Mouse (Mus musculus) forelimb bud, embryonic 11.5 days (tissue): ENCODE measurements around the gene Rmnd5b.

Experiments used
- DNase-seq: peaks from one replicate; pipeline ENCODE4 v3.0.0-alpha.2; 2012; ENCODE audit warnings: low read depth, low spot score

The Rmnd5b gene

GRCm38 (mm10) chr11:51591915-51592314, 43.8 kb downstream of the Rmnd5b start:
- DNase-seq: no peak

GRCm38 (mm10) chr11:51591168-51591567, 44.5 kb downstream of the Rmnd5b start:
- no peak for DNase-seq

DNA sequence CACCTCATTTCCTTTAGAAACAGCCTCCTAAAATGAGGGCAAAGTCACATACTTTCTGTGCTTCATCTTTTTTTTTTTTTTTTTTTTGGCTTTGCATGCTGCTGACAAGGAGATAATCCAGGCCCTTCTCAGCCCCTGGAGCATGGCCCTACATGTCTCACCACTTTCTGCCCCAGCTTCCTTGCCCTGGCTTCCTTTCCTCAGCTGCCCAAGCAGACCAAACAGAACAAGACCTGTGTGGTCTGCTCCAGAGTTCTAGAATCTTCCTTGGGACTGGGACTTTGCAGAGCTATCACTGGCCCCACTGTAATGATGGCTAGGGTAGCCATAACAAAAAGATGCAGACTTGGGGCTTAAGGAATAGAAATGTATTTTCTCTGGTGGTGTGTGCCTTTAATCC, 45.7 kb downstream of the Rmnd5b start:
- DNase-seq: no peak

GRCm38 (mm10) chr11:51588833-51589232, 46.9 kb downstream of the Rmnd5b start:
- DNase-seq: no peak

GRCm38 (mm10) chr11:51587059-51587458, 48.6 kb downstream of the Rmnd5b start:
- no peak for DNase-seq

DNA sequence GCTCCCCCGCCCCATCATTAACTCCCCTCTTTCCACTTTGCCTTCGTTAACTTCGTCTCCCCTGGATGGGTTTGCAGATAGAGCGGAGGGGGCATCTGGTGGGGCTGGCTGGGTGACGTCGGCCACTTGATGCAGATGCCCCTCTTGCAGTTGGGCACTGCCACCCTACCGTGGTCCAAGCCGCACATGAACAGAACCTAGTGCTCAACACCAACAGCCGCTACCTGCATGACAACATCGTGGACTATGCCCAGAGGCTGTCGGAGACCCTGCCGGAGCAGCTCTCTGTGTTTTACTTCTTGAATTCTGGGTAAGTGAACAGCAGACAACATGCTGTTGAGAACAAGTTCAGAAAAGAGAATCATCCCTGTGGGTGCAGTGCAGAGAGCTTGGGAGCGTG, 49.3 kb downstream of the Rmnd5b start:
- DNase-seq: no peak

GRCm38 (mm10) chr11:51585608-51586252, 50.0 kb downstream of the Rmnd5b start:
- no peak for DNase-seq

DNA sequence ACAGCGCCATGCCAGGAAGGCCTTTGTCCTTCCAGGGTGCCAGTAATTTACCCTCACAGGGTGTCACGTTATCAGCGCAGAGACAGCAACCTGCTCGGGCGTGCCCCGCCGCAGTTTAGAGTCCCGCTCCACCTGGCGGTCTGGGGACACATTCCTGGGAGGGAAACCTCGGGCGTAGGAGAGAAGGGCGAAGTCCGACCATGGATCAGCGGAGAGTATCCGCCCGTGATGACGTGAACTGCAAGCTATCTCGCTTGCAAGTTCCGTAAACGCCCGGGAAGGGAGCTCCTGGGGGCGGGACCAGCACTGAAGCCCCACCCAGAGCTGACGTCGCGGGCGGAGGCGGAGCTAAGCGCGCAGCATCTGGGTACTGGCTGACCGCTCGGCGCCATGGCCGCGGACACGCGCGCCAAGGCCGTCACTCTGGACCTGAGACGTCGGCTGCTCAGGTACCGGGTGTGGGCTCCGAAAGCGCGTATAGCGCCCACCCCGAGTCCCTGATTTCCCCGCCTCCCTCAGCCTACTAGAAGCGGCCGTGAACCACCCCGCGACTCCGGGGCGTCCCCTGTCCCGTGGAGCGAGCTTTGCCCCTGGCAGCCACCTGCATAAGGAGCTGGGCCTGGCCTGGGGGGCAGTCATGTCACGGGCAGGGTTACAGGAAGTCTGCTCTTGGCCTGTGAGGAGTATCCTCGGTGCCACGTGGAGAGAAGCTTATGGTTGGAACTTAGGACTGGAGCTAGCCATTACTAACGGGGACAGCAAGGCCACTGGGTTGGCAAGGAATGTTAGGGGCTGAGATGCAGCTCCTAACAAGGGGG, 51.1 kb downstream of the Rmnd5b start, which contains the start of gene Phykpl:
Gene Phykpl, plus strand, starts transcription at position 327 of the 818 bp plus-strand sequence.
- peak; percentile 96 for DNase-seq

DNA sequence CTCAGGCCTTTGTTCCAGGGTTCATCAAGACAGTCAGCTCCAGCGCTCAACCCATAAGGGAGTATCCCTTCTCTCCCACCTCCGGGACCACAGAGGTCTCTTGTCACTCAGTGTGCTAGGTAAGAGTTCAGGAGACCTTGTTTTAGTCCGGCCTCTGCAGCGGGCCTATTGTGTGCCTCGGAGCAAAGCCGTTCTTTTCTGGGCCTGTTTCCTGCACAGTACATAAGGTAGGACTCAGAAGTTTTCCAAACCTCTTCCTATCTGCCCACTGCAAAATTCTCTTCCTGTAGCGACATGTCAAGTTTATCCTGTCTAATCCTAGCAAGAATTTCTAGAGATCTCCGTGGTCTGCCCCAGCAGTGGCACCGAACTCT, 51.7 kb downstream of the Rmnd5b start:
- no peak for DNase-seq

GRCm38 (mm10) chr11:51582713-51583112, 53.0 kb downstream of the Rmnd5b start:
- DNase-seq: peak; percentile 83

DNA sequence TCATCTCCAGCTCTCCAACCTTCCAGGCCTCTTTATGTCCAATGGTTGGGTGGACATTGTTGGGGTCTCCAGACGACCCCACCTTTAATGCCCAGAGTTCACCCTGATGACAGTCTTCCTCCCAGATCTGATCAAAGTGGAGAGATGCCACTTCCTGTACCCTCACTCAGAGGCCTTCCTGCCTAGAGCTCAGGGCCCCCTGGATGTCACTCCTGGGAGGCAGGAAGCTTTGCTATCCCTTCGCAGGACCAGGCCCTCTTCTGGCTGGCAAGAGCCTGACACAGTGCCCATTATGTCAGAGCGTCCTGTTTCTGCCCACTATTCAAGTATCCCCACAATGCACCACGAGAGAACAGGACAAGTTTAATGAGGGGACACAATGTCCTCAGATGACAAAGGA, 56.7 kb downstream of the Rmnd5b start:
- no peak for DNase-seq

GRCm38 (mm10) chr11:51577587-51577986, 58.1 kb downstream of the Rmnd5b start:
- DNase-seq: no peak

DNA sequence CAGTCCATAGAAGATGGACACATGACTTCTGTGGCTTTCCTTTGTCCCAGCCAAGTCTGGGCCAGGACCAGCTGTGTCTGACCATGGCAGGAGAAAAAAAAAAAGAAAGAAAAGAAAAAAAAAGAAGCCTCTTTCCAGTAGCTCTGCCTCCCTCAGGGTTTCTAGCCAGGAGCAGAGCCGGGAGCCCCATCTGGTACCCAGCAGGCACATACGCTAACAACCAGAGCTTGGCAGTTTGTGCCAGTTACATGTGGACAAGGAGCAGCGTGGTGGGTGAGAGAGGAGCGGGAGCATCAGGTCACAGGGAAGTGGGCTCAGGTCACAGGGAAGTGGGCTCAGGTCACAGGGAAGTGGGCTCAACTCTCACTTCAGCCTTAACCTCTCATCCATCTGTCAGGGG, 59.2 kb downstream of the Rmnd5b start:
- DNase-seq: no peak
